Mouse (Mus musculus): ENCODE measurements around the gene Crlf3. TPM values are rescaled to one million over a fixed set of nuclear protein-coding genes. Genes with fewer than 3 reads are reported as not detected.

The Crlf3 gene
- total and polyA plus RNA-seq, 3 experiments, result 106 to 152 (median 114) TPM

- dilution Hi-C loops (cut with MboI; ENCODE audit: extremely low pct_ligation_motif_present, extremely low pct_unique_long_range_greater_than_20kb, low sequenced_read_pairs) (no loop called here), in situ Hi-C loops (cut with MboI; ENCODE audit: low pct_ligation_motif_present, low pct_unique_long_range_greater_than_20kb, low sequenced_read_pairs) (no loop called here)
- Histone ChIP-seq H3K36me3 (replicated peaks in 1 of 2; ENCODE audit: control insufficient read depth in 1 of 2, insufficient read depth in 1 of 2, low read length in 1 of 2) (peaks cover 36 to 67% of the 10 kb centered on the region in 2 experiments), H3K9ac (ENCODE audit: insufficient read depth, low read depth) (no peak overlapping the region), H3K4me3 (replicated peaks in 1 of 3; ENCODE audit: low read depth in 2 of 3, low read length in 2 of 3, poor library complexity in 1 of 3) (no peak overlapping the region), H3K27ac (ENCODE audit: insufficient read depth, low read depth) (no peak overlapping the region), H3K4me2 (ENCODE audit: insufficient read depth, low read depth, poor library complexity, severe bottlenecking) (no peak overlapping the region), H3K79me2 (replicated peaks; ENCODE audit: control insufficient read depth, extremely low read depth, insufficient read depth, poor library complexity, severe bottlenecking) (no peaks in the 10 kb centered on the region), H3K27me3 (replicated peaks) (no peaks in the 10 kb centered on the region), H3K4me1 (ENCODE audit: control insufficient read depth in 1 of 2, insufficient read depth in 2 of 2) (peaks cover 12 to 49% of the 10 kb centered on the region in 2 experiments), H3K9me3 (replicated peaks; ENCODE audit: low read length) (no peaks in the 10 kb centered on the region)
- TF ChIP-seq CHD1 (IDR thresholded peaks at IDR 0.05; ENCODE audit: low read depth, low read length) (no peak), TCF12 (IDR thresholded peaks at IDR 0.05; ENCODE audit: low read depth, low read length) (no peak), USF2 (conservative IDR thresholded peaks at IDR 0.05; ENCODE audit: low read depth, low read length) (no peak), ZC3H11A (IDR thresholded peaks at IDR 0.05; ENCODE audit: low read depth, low read length) (no peak), ZNF384 (IDR thresholded peaks at IDR 0.05; ENCODE audit: low read depth, low read length) (no peak), E2F4 (IDR thresholded peaks at IDR 0.05; ENCODE audit: insufficient replicate concordance, low read depth, low read length) (no peak), SIN3A (IDR thresholded peaks at IDR 0.05; ENCODE audit: low read length) (no peak), RAD21 (IDR thresholded peaks at IDR 0.05; ENCODE audit: low read depth, low read length) (no peak), JUND (conservative IDR thresholded peaks at IDR 0.05; ENCODE audit: low read depth, low read length) (no peak)
- no peak for DNase-seq (ENCODE audit: extremely low read depth)
Measured at GRCm38 (mm10) chr11:80046856-80047255, 33.9 kb downstream of the Crlf3 start.

- Histone ChIP-seq H3K4me3 (replicated peaks in 1 of 3; ENCODE audit: low read depth in 2 of 3, low read length in 2 of 3, poor library complexity in 1 of 3) (peak overlapping the region in 1 of 3 experiments; percentile 23), H3K36me3 (replicated peaks in 1 of 2; ENCODE audit: control insufficient read depth in 1 of 2, insufficient read depth in 1 of 2, low read length in 1 of 2) (peaks cover 20 to 43% of the 10 kb centered on the region in 2 experiments), H3K9me3 (replicated peaks; ENCODE audit: low read length) (no peaks in the 10 kb centered on the region), H3K4me2 (ENCODE audit: insufficient read depth, low read depth, poor library complexity, severe bottlenecking) (peak overlapping the region; percentile 89), H3K4me1 (ENCODE audit: control insufficient read depth in 1 of 2, insufficient read depth in 2 of 2) (peaks cover 12 to 39% of the 10 kb centered on the region in 2 experiments), H3K27ac (ENCODE audit: insufficient read depth, low read depth) (peak overlapping the region; percentile 81), H3K27me3 (replicated peaks) (no peaks in the 10 kb centered on the region), H3K9ac (ENCODE audit: insufficient read depth, low read depth) (peak overlapping the region; percentile 27), H3K79me2 (replicated peaks; ENCODE audit: control insufficient read depth, extremely low read depth, insufficient read depth, poor library complexity, severe bottlenecking) (no peaks in the 10 kb centered on the region)
- in situ Hi-C loops (cut with MboI; ENCODE audit: low pct_ligation_motif_present, low pct_unique_long_range_greater_than_20kb, low sequenced_read_pairs), result loop anchor here (5.0 kb wide), 2 partner anchors 39 to 99 kb away; partner anchors contain the start of genes Crlf3 and Tefm
- dilution Hi-C loops (cut with MboI; ENCODE audit: extremely low pct_ligation_motif_present, extremely low pct_unique_long_range_greater_than_20kb, low sequenced_read_pairs), result no loop called here
- DNase-seq (ENCODE audit: extremely low read depth), result peak; percentile 92
- TF ChIP-seq TCF12 (IDR thresholded peaks at IDR 0.05; ENCODE audit: low read depth, low read length), result peak; percentile 74; the same call in 1 of the 2 replicates
- TF ChIP-seq RCOR1 (conservative IDR thresholded peaks at IDR 0.05; ENCODE audit: low read depth, low read length), result no peak
- TF ChIP-seq TBP (conservative IDR thresholded peaks at IDR 0.05; ENCODE audit: low read depth, low read length), result no peak
- no peak for TF ChIP-seq ZKSCAN1 (IDR thresholded peaks at IDR 0.05; ENCODE audit: borderline replicate concordance, low read depth, low read length)
- 0 out of 2 replicates have a peak, but pooled peaks have one; percentile 33 for TF ChIP-seq MAZ (IDR thresholded peaks at IDR 0.05; ENCODE audit: low read depth, low read length)
- peak; percentile 89 for TF ChIP-seq IRF4 (IDR thresholded peaks at IDR 0.05; ENCODE audit: low read depth, low read length)
- peak; percentile 58 for TF ChIP-seq MAX (IDR thresholded peaks at IDR 0.05; ENCODE audit: low read length)
- TF ChIP-seq GABPA (IDR thresholded peaks at IDR 0.05; ENCODE audit: insufficient replicate concordance, low read depth, low read length), result no peak
- TF ChIP-seq CHD2 (IDR thresholded peaks at IDR 0.05; ENCODE audit: low read length), result peak; percentile 70
- no peak; the same call in 1 of the 2 replicates for TF ChIP-seq ELF1 (IDR thresholded peaks at IDR 0.05; ENCODE audit: low read depth, low read length)
- TF ChIP-seq NELFE (IDR thresholded peaks at IDR 0.05; ENCODE audit: low read depth, low read length), result no peak
- no peak for TF ChIP-seq USF2 (conservative IDR thresholded peaks at IDR 0.05; ENCODE audit: low read depth, low read length)
- peak; percentile 91 for TF ChIP-seq MEF2A (IDR thresholded peaks at IDR 0.05; ENCODE audit: borderline replicate concordance, low read depth, low read length)
- TF ChIP-seq SIN3A (IDR thresholded peaks at IDR 0.05; ENCODE audit: low read length), result peak; percentile 15; the same call in 1 of the 2 replicates
- peak; percentile 71 for TF ChIP-seq MYC (IDR thresholded peaks at IDR 0.05; ENCODE audit: low read depth, low read length)
- no peak for TF ChIP-seq ZMIZ1 (IDR thresholded peaks at IDR 0.05; ENCODE audit: low read depth, low read length)
- TF ChIP-seq CHD1 (IDR thresholded peaks at IDR 0.05; ENCODE audit: low read depth, low read length), result no peak
- TF ChIP-seq E2F4 (IDR thresholded peaks at IDR 0.05; ENCODE audit: insufficient replicate concordance, low read depth, low read length), result no peak
- TF ChIP-seq UBTF (IDR thresholded peaks at IDR 0.05; ENCODE audit: low read depth, low read length), result no peak
- TF ChIP-seq MXI1 (IDR thresholded peaks at IDR 0.05; ENCODE audit: low read depth, low read length), result no peak
- TF ChIP-seq JUND (conservative IDR thresholded peaks at IDR 0.05; ENCODE audit: low read depth, low read length), result no peak
- no peak for TF ChIP-seq NRF1 (IDR thresholded peaks at IDR 0.05; ENCODE audit: low read depth, low read length)
- peak; percentile 66; the same call in 1 of the 2 replicates for TF ChIP-seq POLR2AphosphoS2 (IDR thresholded peaks at IDR 0.05; ENCODE audit: low read depth, low read length)
- peak; percentile 65 for TF ChIP-seq BHLHE40 (IDR thresholded peaks at IDR 0.05; ENCODE audit: low read depth, low read length)
- 0 out of 2 replicates have a peak, but pooled peaks have one; percentile 8 for TF ChIP-seq HCFC1 (IDR thresholded peaks at IDR 0.05; ENCODE audit: low read depth, low read length)
- TF ChIP-seq RAD21 (IDR thresholded peaks at IDR 0.05; ENCODE audit: low read depth, low read length), result peak; percentile 47
- no peak; the same call in 1 of the 2 replicates for TF ChIP-seq POLR2A (IDR thresholded peaks at IDR 0.05; ENCODE audit: low read depth, low read length)
- TF ChIP-seq KAT2A (IDR thresholded peaks at IDR 0.05; ENCODE audit: insufficient replicate concordance, low read length), result no peak
- peak; percentile 94 for TF ChIP-seq ETS1 (conservative IDR thresholded peaks at IDR 0.05; ENCODE audit: low read depth, low read length)
Measured at GRCm38 (mm10) chr11:80043419-80043817, 37.4 kb downstream of the Crlf3 start.

Measured in CH12.LX (cell line).